Mouse (Mus musculus) urinary bladder, postnatal 4 days (tissue): ENCODE data around the gene Obp2a.
"Not testable (repeated sequence)": the region's sequence is repeated elsewhere in the genome, so short reads cannot be mapped to it uniquely, and the experiment has no call there.

Experiments used
- DNase-seq, 2 experiments: peaks; one replicate each; pipeline ENCODE4 v3.0.0; 2021 to 2022; ENCODE audit warnings: low spot score in 2 of 2

The Obp2a gene

GRCm38 (mm10) chr2:25709056-25709455, 9.2 kb downstream of the Obp2a start:
- DNase-seq, result not testable (repeated sequence)

DNA sequence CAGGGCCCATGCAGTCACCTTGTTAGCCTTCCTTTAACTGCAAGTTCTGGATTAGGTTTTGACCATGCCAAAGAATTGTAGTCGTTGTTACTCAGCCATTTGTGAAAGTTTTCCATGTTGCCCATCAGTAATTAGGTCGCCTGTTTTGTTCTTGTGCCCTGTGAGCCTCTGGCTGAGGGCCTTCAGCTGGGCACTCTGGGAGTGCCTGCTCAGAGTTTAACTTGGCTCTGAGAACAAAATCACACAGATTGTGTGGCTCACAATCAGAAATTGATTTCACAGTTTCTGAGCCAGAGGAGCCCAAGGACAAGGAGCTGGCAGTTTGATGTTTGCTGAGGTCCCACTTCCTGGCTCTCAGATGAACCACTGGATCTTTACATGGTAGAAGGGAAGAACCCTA, 9.9 kb downstream of the Obp2a start:
- DNase-seq, result not testable (repeated sequence)

- not testable (repeated sequence) for DNase-seq
These were observed 11.8 kb downstream of the Obp2a start for GRCm38 (mm10) chr2:25711641-25712040.

DNA sequence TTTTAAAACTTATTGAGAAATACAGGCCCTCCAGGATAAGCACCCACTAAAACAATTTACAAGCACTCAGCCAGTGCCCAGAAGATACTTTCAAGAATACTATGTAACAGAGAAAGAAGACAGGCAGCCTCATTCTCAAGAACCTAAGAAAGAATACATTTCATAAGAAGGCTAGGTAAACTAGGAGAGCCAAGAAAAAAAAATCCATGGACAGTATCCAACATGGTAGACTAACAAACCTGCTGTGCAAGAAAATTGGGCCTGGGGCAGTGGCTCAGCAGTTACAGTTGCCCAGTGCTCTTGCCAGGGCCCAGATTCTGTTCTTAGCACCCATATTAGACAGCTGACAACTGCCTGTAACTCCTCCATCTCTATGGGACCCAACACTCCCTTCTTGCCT, 17.4 kb downstream of the Obp2a start:
- DNase-seq, result no peak

DNA sequence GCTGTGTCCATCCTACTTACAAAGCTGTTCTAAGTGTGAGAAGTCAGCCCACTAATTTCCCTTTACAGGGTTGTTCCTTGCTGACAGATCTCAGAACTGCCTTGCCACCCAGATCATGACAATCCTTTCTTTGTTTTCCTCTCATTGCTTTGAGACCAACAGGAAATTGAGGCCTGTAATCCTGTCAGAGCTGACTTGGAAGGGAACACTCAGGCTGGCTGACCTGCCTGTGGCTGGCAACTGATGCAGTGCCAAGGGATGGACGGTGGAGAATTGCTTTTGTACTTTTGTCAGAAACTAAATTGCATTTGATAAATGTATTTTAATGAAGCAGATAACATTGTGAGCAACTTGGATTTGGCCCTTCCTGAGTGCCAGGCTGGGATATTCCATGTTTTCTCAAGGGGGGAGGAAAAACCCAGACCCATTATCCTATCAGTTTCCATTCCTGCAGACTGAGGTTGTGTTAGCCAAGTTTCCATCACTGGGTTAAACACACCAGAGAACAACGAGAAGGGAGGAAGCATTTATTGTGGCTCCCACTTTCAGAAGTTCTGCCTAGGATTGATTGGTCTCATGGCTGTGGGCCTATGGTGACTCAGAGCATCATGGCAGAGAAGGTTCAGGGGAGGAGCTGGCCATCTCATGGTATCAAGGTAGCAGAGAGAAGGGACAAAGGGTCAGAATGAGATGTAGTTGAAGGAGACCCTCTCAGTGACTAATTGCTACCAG, 33.5 kb downstream of the Obp2a start:
- DNase-seq, result no peak

GRCm38 (mm10) chr2:25736709-25737108, 36.9 kb downstream of the Obp2a start, which contains the start of gene Obp2b:
Gene Obp2b, plus strand, starts transcription at chr2:25737009.
- not testable (repeated sequence) for DNase-seq

DNA sequence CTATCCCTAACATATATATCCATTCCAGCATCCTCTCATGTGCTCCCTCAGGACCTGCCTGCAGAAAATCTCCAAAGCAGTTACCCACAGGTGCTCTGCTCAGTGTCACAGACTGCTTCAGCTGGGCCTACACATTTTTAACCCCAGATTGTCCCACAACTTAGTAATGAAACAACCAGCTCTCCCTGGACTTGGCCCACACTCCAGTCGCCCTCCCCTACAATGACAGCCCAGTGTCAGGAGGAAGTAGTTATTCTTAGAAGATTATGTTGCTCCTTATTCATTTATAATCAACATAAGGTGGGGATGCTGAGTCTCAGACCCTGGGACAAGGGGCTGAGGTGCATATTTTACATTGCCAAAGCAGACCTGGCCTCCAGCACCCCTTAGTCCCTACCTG, 41.8 kb downstream of the Obp2a start:
- DNase-seq, result no peak
